Mouse (Mus musculus): ENCODE measurements around the gene Tom1l2. TPM values are rescaled to one million over a fixed set of nuclear protein-coding genes. Genes with fewer than 3 reads are reported as not detected.

Gene Tom1l2
- total RNA-seq, 4 experiments from 2014 or later = 205 to 222 (median 215) TPM

GRCm38 (mm10) chr11:60265271-60265985, 87.3 kb downstream of the Tom1l2 start:
- no peak for DNase-seq (ENCODE audit: low spot score in 2 of 2)

GRCm38 (mm10) chr11:60264651-60265050, 88.1 kb downstream of the Tom1l2 start:
- DNase-seq (ENCODE audit: low spot score in 2 of 2) = no peak

GRCm38 (mm10) chr11:60262396-60262795, 90.3 kb downstream of the Tom1l2 start:
- DNase-seq (ENCODE audit: low spot score in 2 of 2) = no peak

- DNase-seq (ENCODE audit: low spot score in 2 of 2) = no peak
These were observed 92.0 kb downstream of the Tom1l2 start for GRCm38 (mm10) chr11:60260743-60261142.

GRCm38 (mm10) chr11:60257696-60258095, 95.0 kb downstream of the Tom1l2 start:
- DNase-seq (ENCODE audit: low spot score in 2 of 2) = no peak

DNA sequence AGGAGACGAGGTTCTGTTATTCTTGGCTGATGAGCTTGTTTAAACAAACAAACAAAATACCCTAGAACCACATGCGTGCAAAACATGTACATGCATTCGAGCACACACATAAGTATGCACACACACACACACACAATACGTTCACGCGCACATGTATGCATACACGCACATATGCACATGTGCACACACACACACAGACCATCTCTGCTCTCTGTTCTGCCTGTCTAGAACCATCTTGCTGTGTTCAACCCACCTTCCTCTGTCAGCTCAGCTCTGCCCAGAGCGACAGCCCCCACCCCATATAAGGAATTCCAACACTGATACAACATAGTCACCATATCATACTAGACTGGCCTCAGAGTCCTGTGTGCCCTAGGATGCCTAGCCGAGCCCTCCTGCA, 96.0 kb downstream of the Tom1l2 start:
- DNase-seq (ENCODE audit: low spot score in 2 of 2) = no peak

GRCm38 (mm10) chr11:60256176-60256681, 96.5 kb downstream of the Tom1l2 start:
- no peak for DNase-seq (ENCODE audit: low spot score in 2 of 2)

GRCm38 (mm10) chr11:60255639-60256038, 97.1 kb downstream of the Tom1l2 start:
- DNase-seq (ENCODE audit: low spot score in 2 of 2) = no peak

GRCm38 (mm10) chr11:60255181-60255580, 97.5 kb downstream of the Tom1l2 start:
- DNase-seq (ENCODE audit: low spot score in 2 of 2) = no peak

DNA sequence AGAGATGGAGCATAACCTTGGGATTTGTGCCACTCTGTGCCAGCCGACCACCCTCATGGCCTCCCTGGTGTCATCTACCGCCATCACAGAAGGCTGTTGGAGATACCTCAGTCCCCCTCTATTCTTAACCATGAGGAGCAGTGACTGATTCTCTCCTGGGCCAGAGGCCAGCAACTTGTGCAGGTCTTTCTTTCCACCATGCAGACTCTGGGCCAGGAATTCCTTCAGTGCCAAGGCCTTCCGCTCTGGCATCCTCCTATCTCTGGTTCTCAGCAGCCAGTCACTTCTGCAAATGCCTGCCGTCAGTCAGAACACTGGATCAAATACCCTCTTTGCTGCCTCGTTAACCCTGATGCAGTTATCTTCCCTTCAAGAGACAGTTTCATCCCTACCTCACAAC, 98.4 kb downstream of the Tom1l2 start:
- DNase-seq (ENCODE audit: low spot score in 2 of 2) = no peak

- DNase-seq (ENCODE audit: low spot score in 2 of 2) = no peak
These were observed 99.2 kb downstream of the Tom1l2 start for GRCm38 (mm10) chr11:60253546-60253945.

GRCm38 (mm10) chr11:60250971-60251643, 101.6 kb downstream of the Tom1l2 start:
- no peak for DNase-seq (ENCODE audit: low spot score in 2 of 2)

DNA sequence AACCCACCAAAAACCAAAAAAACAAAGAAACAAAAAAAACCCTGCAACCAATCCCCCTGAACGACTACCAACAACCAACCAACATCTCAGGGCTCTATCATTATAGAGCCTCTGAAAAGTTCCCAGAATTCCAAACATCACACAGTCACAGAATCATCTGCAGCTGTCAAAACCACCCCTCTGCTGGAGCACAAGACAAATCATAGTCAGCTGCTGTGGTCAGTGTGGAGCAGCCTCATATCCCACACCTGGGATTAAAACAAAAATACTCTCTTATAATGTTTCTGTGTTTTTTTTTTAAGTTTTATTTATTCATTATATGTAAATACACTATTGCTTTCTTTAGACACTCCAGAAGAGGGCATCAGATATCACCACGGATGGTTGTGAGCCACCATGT, 102.8 kb downstream of the Tom1l2 start:
- no peak for DNase-seq (ENCODE audit: low spot score in 2 of 2)

GRCm38 (mm10) chr11:60248596-60249404, 103.9 kb downstream of the Tom1l2 start:
- DNase-seq (ENCODE audit: low spot score in 2 of 2) = no peak

- DNase-seq (ENCODE audit: low spot score in 2 of 2) = peak in 1 of 2 experiments; percentile 51
These were observed 104.8 kb downstream of the Tom1l2 start for GRCm38 (mm10) chr11:60247753-60248550.

GRCm38 (mm10) chr11:60246077-60246476, 106.6 kb downstream of the Tom1l2 start:
- peak in 1 of 2 experiments; percentile 79 for DNase-seq (ENCODE audit: low spot score in 2 of 2)

- no peak for DNase-seq (ENCODE audit: low spot score in 2 of 2)
These were observed 108.1 kb downstream of the Tom1l2 start for GRCm38 (mm10) chr11:60244503-60245143.

DNA sequence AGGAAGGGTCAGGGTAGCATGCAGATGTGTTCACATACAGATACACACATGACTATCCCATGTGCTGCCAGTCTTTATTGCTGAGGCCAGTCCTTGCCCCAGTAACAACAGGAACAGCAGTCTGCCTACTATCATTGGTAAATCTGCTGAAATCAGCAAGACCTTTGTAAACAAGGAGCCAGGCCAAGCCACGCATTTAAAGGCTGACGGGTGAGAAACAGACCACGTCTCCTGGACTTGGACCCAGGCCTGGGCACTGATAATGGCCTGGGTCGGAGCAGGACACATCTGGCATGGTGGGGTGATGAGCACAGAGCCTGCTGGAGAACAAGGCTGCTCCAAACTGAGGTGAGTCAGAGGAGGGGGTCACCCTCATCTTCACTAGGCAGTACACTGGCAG, 112.2 kb downstream of the Tom1l2 start:
- DNase-seq (ENCODE audit: low spot score in 2 of 2) = no peak

DNA sequence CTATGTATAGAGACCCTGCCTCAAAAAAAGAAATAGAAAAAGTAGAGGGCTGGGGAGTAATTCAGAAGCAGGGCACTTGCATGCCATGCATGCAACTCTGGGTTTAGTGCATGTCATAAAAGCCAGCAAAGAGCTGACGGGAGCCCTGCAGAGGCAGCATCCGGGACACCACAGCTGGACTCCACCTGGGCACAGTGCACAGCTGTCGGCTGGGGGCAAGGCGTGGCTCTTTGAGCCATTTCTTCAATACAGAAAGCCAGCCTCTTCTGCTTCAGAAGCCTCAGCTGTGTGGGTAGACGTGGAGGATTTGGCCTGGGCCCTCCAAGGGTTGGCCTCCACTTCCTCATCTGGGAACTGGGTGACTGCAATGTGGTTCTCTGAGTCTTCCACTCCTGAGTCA, 117.4 kb downstream of the Tom1l2 start:
- DNase-seq (ENCODE audit: low spot score in 2 of 2) = no peak

DNA sequence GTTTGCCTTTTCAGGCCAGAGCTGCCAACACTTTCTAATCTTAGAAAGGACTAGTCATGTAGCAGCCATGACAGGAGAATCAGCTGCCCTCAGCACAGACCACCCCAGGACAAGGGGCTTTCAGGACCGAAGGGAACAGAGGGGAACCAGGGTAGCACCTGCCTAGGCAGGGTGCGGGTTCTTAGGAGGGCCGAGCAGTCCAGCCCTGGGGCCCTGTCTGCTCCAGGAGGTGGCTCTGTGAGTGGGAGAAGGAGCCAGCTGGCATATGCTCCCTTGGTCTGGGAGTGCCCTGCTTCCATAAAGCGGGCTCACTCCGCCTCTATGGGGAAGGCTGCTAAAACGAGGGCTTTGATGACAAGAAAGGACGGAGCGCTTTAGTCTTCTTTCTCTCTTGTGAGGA, 119.5 kb downstream of the Tom1l2 start:
- no peak for DNase-seq (ENCODE audit: low spot score in 2 of 2)

Data from left cerebral cortex, adult 8-10 months (tissue).